In genomic region chr17:86582341-86582740, GRCm38 (mm10) we compare ENCODE assay signal across 17 mouse cellular contexts.
DNase-seq lines count a peak whose midpoint lies in the region; ATAC-seq and TF ChIP-seq lines count a peak whose summit lies in the region.
"Had no signal": no experiment of that assay in that cellular context is flagged by ENCODE, and none has a peak within 500 bp of the region (broad histone marks: within the 10 kb centered on the region; RNA-seq: fewer than 3 reads in every experiment).

No protein-coding gene starts in this region.

- H3K9ac ChIP-seq in midbrain, postnatal 0 days (replicated peaks; ENCODE audit: low read length, poor library complexity, severe bottlenecking): no peak overlapping the region
- H3K9ac ChIP-seq: embryonic facial prominence, embryonic 13.5 days; forebrain, postnatal 0 days; limb, embryonic 13.5 days; liver, embryonic 14.5 days; midbrain, embryonic 12.5 days had no signal

- H3K4me2 ChIP-seq in midbrain, postnatal 0 days (ENCODE audit: low read depth, low read length, poor library complexity, severe bottlenecking): no peak overlapping the region
- H3K4me2 ChIP-seq: embryonic facial prominence, embryonic 13.5 days; limb, embryonic 13.5 days; midbrain, embryonic 12.5 days had no signal

- no peak overlapping the region for H3K4me3 ChIP-seq in midbrain, postnatal 0 days (ENCODE audit: low read depth, low read length)
- H3K4me3 ChIP-seq: embryonic facial prominence, embryonic 13.5 days; limb, embryonic 13.5 days; midbrain, embryonic 12.5 days had no signal

- intact Hi-C loops in gastrocnemius, postnatal 36 days (cut with DNase I): no loop called here

- WGBS in midbrain, postnatal 0 days: 90% methylated on average over 4 of the region's 4 CpGs

- TF ChIP-seq CTCF in midbrain, postnatal 0 days (IDR thresholded peaks at IDR 0.05): no peak

- no peak overlapping the region for H3K27ac ChIP-seq in midbrain, postnatal 0 days (ENCODE audit: low read depth, low read length)
- H3K27ac ChIP-seq: embryonic facial prominence, embryonic 13.5 days; hindbrain, postnatal 0 days; limb, embryonic 13.5 days; liver, embryonic 14.5 days; midbrain, embryonic 12.5 days had no signal

- DNase-seq in kidney, postnatal 10 days: peak; percentile 70
- no peak for DNase-seq in kidney, adult 9 months
- peak; percentile 62 for DNase-seq in urinary bladder, postnatal 14 days (ENCODE audit: low spot score)
- DNase-seq in urinary bladder, postnatal 10 days (ENCODE audit: low spot score): no peak
- peak; percentile 30 to 43 for DNase-seq in gastrocnemius, postnatal 36 days
- DNase-seq in testis, postnatal 10 days (ENCODE audit: low spot score): peak; percentile 59
- no peak for DNase-seq in midbrain, postnatal 0 days (ENCODE audit: low spot score)
- DNase-seq in ovary, adult 18-20 months (ENCODE audit: low spot score): no peak
- DNase-seq: cerebellum, adult 9-10 months; forebrain, postnatal 0 days; thymus, postnatal 25 days had no signal

- ATAC-seq in midbrain, postnatal 0 days (ENCODE audit: low FRiP score): no peak
- ATAC-seq: forebrain, postnatal 0 days; hindbrain, postnatal 0 days had no signal

- H3K36me3 ChIP-seq in midbrain, postnatal 0 days (ENCODE audit: insufficient read depth, low read length): no peaks in the 10 kb centered on the region
- H3K36me3 ChIP-seq: embryonic facial prominence, embryonic 13.5 days; G1E; limb, embryonic 13.5 days; midbrain, embryonic 12.5 days had no signal

- H3K4me1 ChIP-seq in midbrain, postnatal 0 days (ENCODE audit: insufficient read depth, low read length): no peaks in the 10 kb centered on the region
- H3K4me1 ChIP-seq: limb, embryonic 13.5 days; midbrain, embryonic 12.5 days had no signal

- no peaks in the 10 kb centered on the region for H3K9me3 ChIP-seq in midbrain, postnatal 0 days (ENCODE audit: low read length)
- H3K9me3 ChIP-seq: embryonic facial prominence, embryonic 13.5 days; limb, embryonic 13.5 days; midbrain, embryonic 12.5 days had no signal

- H3K27me3 ChIP-seq in midbrain, postnatal 0 days (ENCODE audit: insufficient read depth, low read length): no peaks in the 10 kb centered on the region
- H3K27me3 ChIP-seq: embryonic facial prominence, embryonic 13.5 days; limb, embryonic 13.5 days; midbrain, embryonic 12.5 days had no signal

Comparison
In these comparisons a context has a peak if more than half of its experiments do, and no peak if none do; other contexts are left out.
1. DNase-seq: peak in kidney, postnatal 10 days (single experiment), urinary bladder, postnatal 14 days (single experiment), gastrocnemius, postnatal 36 days (2 of 2) and testis, postnatal 10 days (single experiment); none in kidney, adult 9 months (single experiment), urinary bladder, postnatal 10 days (single experiment), midbrain, postnatal 0 days (single experiment) and ovary, adult 18-20 months (single experiment).